Mouse (Mus musculus) cerebellum, postnatal 4 days (tissue): Measurements from ENCODE around the gene Gsto2.

Experiments used
- DNase-seq, 2 experiments: peaks; one replicate each; pipeline ENCODE4 v3.0.0; 2022; ENCODE audit warnings: low spot score in 2 of 2, mixed read lengths in 1 of 2

The Gsto2 gene

DNA sequence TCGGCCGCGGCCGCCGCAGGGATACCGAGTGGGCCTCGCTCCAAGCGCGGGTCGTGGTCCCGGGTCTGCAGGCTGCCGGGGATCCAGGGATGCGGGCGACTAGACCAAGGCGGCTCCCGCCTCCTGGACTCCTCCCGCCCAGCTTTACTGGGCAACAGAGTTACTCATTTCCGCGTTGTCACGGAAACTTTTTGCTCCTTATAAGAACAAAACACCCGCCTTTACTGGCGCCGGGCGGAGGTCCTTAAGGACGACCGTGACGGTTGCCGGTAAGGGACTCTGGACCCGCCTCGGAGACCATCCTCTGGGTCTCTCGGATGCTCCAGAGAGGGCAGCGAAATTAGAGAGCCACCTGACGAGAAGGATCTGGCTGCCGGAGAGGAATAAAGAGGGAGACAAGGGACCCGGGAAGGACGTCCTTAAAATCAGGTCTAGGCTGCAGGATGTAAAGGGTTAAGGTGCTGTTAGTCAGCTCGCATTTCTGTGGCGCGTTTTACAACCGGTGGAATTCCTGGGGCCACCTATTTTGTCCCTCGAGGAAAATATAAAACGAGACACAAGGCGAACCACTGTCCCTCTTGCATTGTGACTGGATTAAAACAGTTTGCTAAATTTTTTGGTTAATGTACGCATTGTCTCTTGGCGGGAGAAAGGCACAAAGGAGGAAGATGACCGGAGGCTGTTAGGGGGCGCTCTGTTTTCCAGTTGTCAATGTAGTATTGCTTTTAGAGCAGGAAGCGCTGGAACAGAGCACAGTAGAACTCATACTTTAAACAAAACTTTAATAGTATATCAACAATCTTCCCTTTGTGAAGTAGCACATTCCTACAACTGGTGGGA is 54.0 kb downstream of the Gsto2 start, which contains the start of the genes Cfap43 and Itprip:
Gene Cfap43, minus strand, starts transcription at position 162 of the 840 bp plus-strand sequence.
Gene Itprip, minus strand, starts transcription at position 174 of the 840 bp plus-strand sequence.
- peak; percentile 40 to 64 for DNase-seq

DNA sequence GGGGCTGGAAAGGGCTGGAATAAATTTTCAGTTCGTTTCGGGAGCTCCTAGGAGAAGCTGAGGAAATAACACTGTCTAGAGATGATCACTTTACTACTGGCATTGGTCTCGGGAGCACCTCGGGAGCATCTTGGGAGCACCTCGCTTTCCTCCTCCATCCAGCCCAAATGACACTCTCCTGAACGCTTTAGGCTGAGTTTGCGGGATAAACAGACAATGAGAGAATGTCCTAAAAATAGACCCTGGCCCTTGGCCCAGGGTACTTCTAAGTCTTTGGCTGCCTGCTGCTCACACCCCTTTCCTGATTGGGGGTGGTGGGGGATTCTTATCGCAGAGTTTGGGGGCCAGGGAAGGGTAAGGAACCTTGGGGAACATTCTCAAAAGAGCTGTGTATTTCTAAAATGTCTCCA is 54.6 kb downstream of the Gsto2 start:
- DNase-seq: no peak

DNA sequence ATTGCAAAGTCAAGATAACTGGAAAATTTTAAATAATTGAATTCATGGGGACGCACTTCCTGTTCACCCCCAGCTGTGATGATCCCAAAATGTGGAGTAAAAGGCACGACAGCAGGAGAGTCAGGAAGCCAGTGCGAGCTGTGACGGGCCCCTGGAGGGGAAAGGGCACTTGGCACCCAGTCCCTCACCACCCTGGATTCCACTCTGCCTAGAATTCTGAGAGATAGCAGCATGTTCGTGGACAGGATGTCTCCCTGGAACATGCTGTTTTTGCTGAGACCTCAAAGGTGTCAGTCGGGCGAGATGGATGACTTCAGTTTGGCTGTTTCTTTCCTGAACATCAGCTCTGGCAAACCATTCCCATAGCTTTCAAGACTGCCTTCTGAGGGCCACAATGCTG is 60.5 kb downstream of the Gsto2 start:
- DNase-seq: no peak

DNA sequence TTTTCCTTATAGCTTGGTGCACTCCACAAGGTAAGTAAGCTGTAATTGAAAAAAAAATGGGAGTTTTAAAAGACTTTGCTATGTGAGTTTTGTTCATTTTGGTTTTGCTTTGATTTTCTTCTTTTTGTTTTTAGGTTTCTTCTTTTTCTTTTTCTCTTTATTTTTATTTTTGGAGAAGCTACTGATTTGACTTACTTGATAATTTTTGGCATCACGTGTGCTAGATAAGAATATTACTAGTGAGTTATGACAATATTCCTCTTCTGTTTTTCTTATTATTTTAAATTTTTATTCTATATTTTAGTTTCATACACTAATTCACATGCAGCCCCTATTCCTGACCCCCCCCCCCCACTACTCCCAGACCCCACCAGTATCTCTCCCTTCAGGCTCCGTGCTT is 61.7 kb downstream of the Gsto2 start:
- no peak for DNase-seq

DNA sequence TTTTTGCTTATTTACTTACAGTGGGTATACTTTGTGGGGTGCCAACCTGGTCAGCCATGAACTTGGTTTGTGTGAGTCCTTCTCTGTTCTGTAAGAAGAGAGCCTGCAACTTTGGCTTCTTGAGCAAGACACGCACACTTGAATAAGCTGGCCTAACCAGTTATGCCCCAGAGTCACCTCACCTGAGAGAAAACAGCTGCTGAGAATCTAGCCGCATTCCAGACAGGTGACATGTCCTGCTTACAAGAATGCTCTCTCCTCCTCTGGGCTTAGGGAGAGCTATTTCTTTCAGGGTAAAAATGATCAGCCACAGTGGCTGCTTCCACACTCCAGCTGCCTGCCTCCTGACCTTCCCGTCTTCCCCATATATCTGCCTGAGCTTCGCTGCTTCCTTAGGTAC is 63.7 kb downstream of the Gsto2 start:
- DNase-seq: no peak

DNA sequence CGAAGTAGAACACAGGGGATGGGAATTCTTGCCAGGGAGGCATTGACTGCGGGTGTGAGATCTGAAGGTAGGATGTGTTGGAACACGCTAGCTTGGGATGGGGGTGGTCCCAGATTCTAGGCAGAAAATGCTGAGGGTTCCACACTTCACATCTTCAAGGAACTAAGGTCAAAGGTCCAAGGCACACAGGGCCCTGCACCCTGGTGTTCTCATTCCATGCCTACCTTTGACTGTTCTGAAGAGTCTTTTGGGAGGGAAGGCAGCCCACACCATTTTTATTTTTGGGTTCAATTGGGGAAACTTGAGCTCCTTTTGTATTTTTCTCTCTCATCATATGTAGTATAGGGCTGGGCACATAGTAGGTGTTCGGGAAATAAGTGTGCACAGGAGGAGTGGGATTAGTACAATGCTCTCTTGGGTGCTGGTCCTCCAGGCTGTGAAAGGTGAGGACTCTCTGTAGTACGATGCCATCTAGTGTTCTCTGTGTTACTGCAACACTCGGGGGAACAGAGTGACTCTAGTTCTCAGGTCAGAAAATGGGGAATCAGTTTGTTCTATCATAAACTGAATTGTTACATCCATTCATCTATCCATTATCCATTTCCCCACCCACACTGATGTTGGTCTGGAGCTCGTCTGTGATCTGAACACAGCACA is 66.8 kb downstream of the Gsto2 start:
- no peak for DNase-seq

DNA sequence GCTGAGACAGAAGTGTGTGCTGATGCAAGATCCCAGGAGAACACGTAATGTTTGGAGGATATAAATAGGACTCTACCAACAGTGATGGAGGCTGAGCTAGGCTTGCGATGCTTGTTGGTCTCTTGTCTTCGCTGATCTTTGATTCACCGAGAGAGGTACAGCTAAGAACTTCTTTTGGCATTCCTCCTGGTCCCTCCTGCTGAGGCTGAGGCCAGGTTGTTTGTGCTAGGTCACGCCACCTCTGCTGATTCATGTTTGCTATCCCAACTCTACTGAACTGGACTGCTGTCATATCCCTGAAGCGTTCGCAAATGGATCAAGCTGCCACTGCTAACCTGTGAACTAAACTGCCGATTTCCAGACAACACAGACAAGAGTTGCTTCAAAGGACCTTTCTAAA is 68.8 kb downstream of the Gsto2 start:
- no peak for DNase-seq

DNA sequence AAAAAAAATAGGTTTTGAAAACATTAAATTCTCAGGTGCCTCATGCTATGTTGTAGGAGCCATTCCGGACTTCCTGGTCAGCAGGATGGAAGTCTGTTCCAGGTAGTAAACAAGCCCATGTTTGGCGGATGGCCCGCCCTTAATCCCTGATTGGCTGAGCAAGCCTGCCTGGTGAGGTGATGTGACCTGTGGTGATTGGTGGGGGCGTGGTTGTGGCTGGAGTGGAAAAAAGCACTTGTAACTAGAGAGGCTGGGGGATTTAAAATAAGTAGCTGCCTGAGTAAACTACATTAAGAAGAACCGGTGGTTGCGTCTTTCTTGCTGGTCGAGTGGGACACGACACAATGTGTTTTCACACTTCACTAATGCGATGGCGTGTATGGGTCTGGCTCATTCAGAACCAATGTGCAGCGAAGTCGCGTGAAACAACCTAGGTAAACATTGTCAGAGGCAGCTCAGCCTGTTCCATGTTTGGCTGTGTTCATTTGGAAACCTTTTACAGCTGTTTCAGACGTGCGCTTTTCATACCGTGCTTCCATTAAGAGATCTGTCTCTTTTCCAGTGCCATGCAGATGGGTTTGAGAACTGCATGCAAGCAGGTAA is 69.4 kb downstream of the Gsto2 start:
- DNase-seq: no peak

DNA sequence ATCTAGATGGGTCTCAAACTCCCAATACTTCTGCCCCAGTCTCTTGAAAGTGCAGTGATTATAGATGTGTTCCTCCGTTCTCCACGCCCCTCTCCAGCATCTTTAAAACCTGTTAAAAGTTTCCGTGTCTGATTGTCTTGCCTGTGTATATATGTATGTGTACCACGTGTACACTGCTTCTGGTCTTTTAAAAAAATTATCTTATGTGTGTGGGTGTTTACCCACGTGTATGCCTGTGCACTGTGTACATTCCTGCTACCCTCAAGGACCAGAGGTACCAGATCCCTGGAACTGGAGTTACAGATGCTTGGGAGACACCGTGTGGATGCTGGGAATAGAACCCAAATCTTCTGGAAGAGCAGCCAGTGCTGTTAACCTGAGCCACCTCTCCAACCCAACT is 70.2 kb downstream of the Gsto2 start:
- DNase-seq: no peak
